Mouse (Mus musculus): ENCODE data around the gene Cd3g.
"Not testable (repeated sequence)": the region's sequence is repeated elsewhere in the genome, so short reads cannot be mapped to it uniquely, and the experiment has no call there.

Cd3g gene

DNA sequence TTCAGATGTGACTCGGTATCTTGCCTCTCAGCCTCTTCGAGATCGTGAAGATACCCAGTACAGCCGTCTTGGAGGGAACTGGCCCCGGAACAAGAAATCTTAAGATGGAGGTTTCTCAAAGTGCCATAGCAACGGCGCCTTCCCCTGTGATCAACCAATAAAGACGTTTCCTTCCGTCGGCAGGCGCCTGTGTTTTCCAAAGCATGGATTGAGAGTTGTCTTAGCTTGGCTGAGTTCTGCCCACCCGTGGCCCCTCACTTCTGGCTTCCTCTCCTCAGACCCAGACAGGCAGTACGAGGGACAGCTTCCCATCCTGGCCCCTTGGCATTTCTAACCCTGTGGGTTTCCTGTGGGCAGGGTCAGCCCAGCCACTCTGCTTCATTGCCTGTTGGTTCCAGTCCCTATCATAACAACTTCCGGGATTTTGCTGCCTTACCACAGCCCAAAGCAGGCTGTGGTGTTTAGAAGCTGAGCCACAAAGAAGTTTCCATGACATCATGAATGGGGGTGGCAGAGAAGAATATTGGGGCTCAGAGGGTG, 6.1 kb upstream of the Cd3g start:
- no peak for DNase-seq (ENCODE audit: low read depth, low spot score)

DNA sequence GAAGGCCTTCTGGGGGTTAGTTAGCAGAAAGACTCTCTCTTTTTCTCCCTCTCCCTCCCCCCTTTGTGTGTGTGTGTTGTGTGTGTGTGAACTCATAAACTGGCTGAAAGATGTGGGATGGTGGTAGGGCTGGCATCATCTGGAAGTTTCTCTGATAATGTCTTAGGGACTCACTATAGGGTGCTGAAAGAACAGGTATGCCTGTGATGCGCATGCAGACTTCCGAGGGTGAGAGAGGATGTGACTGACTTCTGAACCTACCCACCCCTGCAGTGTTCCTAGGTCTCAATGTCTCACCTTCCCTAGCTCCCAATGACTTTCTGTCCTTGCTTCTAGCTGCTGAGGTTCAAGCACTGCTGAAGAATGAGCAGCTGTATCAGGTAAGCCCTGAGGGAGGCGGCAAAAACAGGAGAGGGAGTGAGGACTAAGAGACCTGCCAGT, 5.5 kb upstream of the Cd3g start:
- no peak for DNase-seq (ENCODE audit: low read depth, low spot score)

DNA sequence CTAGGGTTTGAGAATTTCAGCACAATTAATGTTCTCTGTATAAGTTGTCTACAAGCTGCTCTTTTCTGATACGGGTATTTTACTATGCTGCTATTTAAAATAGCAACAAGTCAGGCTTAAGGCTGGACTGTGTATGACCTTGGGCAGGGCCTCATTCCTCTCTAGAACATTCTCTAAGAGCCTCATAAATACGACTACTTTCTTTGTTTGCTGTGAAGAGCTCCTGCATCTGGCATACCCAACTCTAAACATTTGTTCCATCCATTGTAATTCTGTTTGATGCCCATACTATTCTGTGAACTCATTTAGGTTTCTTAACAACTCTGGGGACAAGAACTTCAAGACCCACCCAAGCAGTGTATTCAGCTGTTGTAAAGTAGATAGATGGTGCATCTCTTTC, 2.8 kb upstream of the Cd3g start:
- no peak for DNase-seq (ENCODE audit: low read depth, low spot score)

DNA sequence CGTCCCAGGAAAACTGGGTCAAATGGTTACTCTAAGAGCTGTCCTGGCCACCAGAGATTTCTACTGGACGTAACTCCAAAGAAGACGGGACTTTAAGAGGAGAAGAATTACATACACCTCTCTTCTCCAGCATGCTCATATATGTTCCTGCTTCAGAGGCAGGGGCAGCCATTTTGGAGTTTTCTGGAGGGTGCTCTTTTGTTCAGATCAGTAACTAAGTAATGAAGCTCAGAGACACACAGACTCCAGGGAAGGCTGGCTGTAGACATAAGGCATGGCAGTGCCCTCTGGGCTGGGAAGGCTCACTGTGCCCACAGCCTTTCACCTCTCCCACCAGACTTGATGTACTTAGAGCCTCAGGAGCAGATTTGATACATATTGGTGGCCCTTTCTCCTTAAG, 2.3 kb upstream of the Cd3g start:
- no peak for DNase-seq (ENCODE audit: low read depth, low spot score)

- no peak for DNase-seq (ENCODE audit: low read depth, low spot score)
Observed at GRCm38 (mm10) chr9:44982081-44982480, 1.9 kb upstream of the Cd3g start.

DNA sequence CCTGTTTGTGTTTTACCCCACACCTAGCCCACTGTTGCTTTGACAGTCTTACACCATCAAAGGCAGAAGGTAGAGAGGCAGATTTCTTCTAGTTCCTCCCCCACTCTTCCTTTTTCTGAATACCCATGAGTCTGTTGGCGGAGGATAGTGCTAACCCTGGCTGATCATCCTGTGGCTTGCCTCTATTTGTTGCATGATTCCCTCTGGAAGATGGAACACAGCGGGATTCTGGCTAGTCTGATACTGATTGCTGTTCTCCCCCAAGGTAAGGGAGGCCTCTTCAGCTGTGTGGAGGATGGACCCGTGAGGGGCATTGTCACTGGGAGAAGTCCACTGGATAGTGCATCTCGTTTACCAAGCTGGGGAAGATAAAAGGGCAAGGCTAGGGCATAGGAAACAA, 1.4 kb upstream of the Cd3g start, which contains the start of gene Cd3d:
Cd3d (plus strand) TSS at position 111 of the 400 bp plus-strand sequence.
- no peak for DNase-seq (ENCODE audit: low read depth, low spot score)

DNA sequence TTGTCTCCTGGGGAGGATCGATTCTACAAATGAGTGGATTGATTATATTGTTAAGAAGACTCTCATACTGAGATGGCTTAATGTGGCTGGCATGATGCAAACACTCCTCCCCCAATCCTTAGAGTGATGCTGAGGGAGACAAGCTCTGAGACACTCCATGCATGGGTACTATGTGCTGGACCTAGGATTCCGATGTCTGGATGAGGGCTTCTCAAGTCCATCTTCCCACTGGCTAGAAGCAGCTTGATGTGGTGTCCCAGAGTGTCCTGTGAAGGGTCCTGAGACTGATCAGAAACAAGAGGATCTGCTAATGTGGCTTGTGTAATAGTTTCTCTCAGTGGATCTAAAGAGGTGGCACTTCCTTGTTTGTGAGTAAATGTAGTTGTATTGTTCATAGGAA, 873 bp upstream of the Cd3g start:
- DNase-seq (ENCODE audit: low read depth, low spot score), result no peak

DNA sequence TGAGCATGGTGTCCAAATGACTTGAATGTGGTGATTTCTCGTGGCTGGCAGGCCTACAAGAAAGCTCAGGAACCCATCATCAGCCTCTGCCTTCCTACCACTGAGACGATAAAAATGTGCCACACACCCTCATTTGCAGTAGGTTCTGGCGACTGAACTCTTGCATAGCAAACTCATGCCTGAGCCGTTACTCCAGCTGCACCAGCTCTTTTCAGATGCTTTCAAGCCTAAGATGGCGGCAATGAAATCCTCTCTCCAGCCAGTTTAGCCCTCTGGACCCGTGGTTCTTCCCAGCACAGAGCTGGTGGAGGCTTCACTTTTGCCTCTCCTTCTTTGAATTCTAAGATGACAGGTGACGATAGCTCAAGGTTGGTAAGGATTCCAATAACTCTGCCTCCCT, 425 bp downstream of the Cd3g start:
- DNase-seq (ENCODE audit: low read depth, low spot score), result no peak

DNA sequence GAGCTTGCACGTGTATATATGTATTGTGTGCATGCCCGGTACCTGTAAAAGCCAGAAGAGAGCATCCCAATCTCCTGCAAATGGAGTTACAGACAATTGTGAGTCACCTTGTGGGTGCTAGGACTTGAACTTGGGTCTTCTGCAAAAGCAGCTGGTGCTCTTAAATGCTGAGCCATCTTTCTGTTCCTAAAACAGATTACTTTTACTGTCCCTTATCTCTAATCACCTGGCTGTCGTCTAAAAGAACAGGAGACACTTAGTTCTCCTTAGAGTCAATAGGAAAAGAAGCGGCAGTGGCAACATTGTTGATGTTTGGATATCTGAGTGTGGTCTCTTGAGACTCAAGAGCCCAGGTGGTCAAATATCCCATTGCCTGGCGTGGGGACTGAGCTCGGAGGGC, 2.4 kb downstream of the Cd3g start:
- DNase-seq (ENCODE audit: low read depth, low spot score), result no peak

GRCm38 (mm10) chr9:44969450-44969849, 10.8 kb downstream of the Cd3g start:
- no peak for DNase-seq (ENCODE audit: low read depth, low spot score)

DNA sequence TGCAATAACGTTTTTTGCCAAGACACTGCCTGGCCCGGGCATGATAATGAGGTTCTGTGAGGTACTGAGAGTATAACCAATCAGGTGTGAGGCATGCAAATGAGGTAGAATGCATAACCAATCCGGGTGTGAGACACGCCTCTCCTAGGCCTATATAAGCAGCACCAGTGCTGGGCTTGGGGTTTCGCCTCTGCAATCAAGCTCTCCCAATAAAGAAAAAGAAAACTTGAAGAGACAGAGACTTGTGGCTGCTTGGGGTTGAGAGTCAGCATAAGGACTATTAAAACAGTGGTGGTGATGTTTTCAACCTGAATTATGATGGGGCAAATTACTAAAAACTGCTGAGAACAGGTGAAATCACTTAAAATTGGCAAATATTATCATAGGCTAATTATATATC, 12.5 kb downstream of the Cd3g start:
- not testable (repeated sequence) for DNase-seq (ENCODE audit: low read depth, low spot score)

DNA sequence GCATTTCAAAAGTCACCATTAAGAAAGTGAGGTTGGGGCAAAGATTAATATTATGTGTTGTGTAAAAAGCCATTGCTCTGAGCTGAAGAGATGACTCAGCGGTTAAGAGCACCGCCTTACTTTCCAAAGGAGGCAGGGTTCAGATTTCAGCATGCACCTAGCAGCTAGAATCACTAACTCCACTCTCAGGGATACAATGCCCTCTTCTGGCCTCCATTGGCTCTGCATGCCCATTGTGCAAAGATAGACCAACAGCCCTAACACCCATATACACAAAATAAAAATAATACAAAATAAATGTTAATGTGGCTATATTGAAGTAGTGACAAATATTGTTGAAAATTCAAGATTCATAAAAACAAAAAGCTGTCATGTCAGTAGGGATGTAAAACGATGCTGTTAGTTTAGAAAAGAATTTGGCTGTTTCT, 13.4 kb downstream of the Cd3g start:
- DNase-seq (ENCODE audit: low read depth, low spot score), result peak; percentile 68

- DNase-seq (ENCODE audit: low read depth, low spot score), result no peak
Observed at GRCm38 (mm10) chr9:44965833-44966466, 14.3 kb downstream of the Cd3g start.

DNA sequence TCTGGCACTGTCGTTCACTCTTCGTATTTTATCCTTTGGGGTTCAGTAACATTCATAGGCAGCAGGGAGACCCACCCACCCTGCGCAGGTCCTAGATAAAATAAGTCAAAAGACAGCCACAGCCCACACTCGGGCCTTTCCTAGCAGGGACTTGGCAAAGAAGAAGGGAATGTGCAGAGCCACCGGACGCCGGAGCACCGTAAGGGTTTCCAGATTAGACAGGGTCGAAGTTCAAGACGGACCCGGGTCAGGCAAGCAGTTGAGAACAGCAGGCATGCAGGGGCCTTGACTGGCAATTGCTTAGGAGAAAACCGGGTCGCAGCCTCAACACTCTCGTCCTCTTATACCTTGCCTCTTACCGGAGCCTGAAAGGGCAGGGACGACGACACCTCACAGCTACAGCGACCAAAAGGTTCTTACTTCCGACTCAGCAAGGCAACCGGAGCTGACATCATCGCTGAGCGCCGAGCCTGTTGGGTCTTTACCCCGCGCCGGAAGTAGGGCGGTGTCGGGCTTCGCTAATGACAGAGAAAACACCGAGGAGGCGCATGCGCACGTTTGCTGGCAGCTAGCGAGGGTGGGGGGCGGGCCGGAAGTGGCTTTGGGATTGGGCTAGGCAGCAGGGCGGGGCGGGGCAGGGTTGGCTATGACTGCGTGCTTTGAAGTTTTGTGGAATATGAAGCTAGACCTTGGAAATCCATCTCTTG, 15.0 kb downstream of the Cd3g start, which contains the start of gene Ube4a:
Ube4a (minus strand) TSS at position 475 of the 707 bp plus-strand sequence.
- peak; percentile 98 for DNase-seq (ENCODE audit: low read depth, low spot score)

- no peak for DNase-seq (ENCODE audit: low read depth, low spot score)
Observed at GRCm38 (mm10) chr9:44954432-44954831, 25.8 kb downstream of the Cd3g start.

DNA sequence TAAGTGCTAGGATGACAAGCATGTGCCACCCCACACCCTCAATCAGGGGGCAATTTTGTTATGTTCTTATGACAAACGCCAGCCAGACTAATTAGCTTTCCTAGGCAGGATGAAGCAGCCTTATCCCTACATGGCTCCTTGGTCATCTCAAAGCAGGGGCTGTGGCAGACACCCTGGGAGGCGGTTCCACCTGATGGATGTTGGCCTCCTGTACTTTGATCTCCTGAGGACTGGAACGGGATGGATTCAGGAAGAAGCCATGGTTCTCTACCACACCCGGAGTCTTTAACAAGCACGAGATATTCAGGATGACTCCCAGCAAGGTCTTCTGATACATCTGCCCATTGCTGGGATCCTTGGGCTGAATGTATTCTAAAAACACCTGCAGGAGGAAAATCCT, 32.4 kb downstream of the Cd3g start:
- DNase-seq (ENCODE audit: low read depth, low spot score), result no peak

DNA sequence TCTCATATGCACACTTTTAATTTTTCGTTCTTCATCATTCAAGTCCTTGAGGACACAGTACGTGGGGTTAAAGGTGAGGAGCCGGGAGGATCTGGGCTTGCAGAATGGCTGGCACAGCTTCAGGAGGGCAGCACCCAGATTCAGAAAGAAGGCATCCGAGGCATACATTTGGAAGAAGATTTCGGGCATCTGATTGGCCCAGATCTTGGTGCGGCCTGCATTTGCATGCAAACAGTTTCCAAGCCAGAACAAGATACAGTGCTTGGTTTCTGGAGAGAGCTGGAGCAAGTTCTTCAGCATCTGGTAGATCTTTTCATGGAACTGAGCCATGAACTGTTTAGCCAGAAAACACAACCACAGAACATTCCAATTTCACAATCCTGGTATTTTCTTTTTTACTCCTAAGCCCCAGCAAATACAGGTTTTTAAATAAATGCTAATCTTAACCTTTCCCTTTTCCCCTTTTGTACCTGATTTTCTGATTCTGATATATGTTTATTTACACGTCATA, 34.0 kb downstream of the Cd3g start:
- DNase-seq (ENCODE audit: low read depth, low spot score), result no peak

GRCm38 (mm10) chr9:44942421-44942820, 37.8 kb downstream of the Cd3g start:
- no peak for DNase-seq (ENCODE audit: low read depth, low spot score)

GRCm38 (mm10) chr9:44941756-44942155, 38.5 kb downstream of the Cd3g start:
- no peak for DNase-seq (ENCODE audit: low read depth, low spot score)

DNA sequence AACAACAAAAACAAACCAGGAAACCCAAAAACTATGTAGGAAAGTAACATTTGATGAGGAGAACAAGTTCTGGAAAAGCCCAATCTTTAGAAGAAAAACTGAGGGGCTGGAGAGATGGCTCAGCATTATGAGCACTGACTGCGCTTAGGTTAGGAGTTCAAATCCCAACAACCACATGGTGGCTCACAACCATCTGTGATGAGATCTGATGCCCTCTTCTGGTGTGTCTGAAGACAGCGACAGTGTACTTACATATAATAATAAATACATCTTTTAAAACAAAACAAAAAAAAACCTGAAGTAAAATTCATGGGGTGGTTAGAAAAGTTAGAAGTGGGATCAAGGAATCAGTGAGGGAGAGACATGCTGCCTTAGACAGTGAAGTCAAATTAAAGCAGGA, 58.7 kb downstream of the Cd3g start:
- no peak for DNase-seq (ENCODE audit: low read depth, low spot score)

GRCm38 (mm10) chr9:44921123-44921468, 59.1 kb downstream of the Cd3g start:
- DNase-seq (ENCODE audit: low read depth, low spot score), result no peak

DNA sequence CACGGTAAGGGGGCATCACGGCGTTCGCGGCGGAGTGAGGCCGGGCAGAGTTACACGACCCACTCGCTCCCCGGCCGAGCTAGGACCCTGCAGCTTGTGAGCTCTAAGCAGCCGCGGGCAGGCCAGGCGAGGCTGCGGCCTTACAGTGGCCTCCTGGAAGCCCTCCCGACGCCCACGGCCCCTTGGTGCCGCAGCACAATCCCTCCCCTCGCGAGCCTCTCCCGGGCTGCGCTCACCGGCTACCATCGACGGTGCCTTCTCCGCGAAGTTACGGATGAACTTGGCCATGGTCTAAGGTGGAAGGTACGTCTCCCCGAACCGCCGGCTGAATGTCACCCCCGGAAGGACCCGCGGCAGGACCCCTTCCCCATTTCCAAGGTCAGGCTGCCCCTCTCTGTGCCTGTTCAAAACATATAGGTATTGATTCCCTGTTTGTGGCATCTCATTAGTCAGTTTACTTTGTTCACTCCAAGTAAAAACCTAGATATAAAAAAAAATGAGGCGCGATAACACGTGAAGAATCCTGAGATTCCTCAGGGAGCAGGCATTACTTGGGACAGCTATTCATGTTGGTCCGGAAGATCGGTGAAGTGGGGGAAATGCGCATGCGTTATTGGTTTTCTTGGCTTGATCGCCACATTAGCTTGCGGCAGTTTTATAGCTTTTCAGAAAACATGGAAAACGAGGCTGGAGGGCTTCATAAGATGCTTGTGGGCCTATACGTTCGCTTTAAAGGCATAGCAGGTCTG, 59.7 kb downstream of the Cd3g start, which contains the start of gene Atp5l:
Atp5l (minus strand) TSS at position 369 of the 749 bp plus-strand sequence.
- DNase-seq (ENCODE audit: low read depth, low spot score), result peak; percentile 77
